Mouse (Mus musculus): Measurements from ENCODE around the gene Cnnm4. TPM values are rescaled to one million over a fixed set of nuclear protein-coding genes. Genes with fewer than 3 reads are reported as not detected.

The Cnnm4 gene
- total RNA-seq (2015): 10.0 and 12.1 TPM in 2 replicates
- total RNA-seq (2017): 7.0 and 8.4 TPM in 2 replicates

DNA sequence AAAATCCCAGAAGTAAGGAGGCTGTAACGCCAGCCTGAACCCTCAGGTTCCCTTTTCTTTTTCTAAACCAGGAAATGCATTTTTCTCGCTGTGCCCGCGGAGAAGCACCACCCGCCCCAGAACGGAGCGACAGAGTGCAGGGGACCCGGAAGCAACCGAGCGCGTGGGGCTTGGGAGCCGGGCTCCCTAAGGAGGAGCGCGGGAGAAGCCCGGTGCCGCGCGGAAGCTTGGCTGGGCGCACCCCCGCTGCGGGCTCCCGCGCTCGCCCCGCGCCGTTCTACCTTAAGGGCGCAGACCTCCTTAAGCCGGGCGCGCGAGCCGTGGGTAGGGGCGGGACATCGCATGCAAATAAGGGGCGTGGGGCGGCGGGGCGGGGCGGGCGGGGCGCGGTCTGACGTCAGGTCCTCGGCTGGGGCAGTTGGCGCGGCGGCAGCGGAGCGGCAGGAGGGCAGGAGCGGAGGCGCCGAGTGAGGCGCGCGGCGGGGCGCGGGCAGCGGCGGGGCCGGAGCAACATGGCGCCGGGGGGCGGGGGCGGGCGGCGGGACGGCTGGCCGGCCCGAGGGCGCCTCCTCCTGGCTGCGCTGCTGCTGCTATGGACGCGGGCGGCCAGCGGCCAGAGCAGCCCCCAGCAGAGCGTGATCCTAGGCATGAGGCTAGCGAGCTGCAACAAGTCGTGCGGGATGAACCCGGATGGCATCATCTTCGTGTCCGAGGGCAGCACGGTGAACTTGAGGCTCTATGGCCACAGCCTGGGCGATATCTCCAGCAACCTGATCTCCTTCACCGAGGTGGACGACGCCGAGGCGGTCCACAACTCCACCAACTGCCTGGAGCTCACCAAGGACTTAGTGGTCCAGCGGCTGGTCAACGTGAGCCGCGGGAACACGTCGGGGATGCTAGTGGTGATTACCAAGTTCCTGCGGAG, at the start of gene Cnnm4:
Gene Cnnm4, plus strand, starts transcription at position 440 of the 925 bp plus-strand sequence.
- ATAC-seq (replicated peaks; ENCODE audit: poor library complexity): peak; percentile 69

DNA sequence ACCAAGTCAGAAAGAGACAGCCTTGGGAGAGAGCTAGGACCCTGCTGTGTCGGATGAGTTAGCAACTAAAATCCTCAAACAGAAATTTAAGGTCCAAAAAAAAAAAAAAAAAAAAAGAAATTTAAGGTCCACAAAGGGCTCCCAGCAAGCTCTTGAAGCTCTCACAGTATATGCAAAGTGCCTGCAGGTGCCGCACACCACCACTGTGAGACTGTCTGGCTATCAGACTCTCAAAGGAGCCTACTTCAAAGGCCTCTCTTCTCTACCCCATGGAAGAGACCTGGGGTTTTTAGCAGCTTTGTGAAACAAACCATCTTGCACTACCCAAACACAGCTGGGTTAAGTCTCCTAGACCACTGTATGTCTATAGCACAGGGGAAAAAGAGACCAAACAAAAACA, 41.9 kb upstream of the Cnnm4 start:
- no peak for ATAC-seq (replicated peaks; ENCODE audit: poor library complexity)

- no peak for ATAC-seq (replicated peaks; ENCODE audit: poor library complexity)
Measured at GRCm38 (mm10) chr1:36432999-36433398, 38.4 kb upstream of the Cnnm4 start.

DNA sequence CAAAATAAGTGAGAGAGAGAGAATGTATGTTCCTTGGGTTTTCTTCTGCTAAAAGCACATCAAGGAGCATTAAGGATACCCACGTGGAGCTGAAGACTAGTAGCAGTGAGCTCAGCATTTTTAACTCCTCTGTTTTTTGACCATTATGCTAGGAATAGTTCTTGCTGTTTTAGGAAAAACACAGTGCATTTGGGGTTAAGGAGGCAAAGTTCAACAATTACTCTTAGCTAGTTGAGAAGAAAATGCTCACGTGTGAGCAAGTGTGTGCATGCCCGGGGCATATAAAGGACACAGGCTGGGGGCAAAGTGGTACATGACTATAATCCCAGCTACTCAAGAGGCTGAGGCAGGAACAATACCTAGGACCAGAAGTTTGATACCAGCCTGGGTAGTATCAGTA, 37.8 kb upstream of the Cnnm4 start:
- ATAC-seq (replicated peaks; ENCODE audit: poor library complexity): no peak

DNA sequence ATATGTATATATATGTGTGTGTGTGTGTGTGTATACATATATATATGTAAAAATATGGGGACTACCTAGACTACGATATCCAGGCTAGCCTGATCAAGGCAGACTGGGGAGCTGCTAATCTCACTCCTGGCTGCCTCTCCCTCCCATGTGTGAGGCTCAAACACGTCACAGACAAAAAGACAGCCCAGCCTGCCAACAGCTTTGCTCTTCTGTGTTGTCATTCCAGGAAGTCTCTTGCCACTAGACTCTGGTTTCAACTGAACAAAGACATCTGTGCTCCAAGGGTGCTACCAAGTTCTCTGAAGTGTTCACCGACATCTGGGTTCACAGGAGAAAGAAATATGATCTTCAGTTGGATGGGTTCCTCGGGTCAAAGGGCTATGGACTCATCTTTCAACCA, 36.3 kb upstream of the Cnnm4 start:
- no peak for ATAC-seq (replicated peaks; ENCODE audit: poor library complexity)

GRCm38 (mm10) chr1:36436515-36436914, 34.9 kb upstream of the Cnnm4 start:
- no peak for ATAC-seq (replicated peaks; ENCODE audit: poor library complexity)

- ATAC-seq (replicated peaks; ENCODE audit: poor library complexity): no peak
Measured at GRCm38 (mm10) chr1:36437223-36437622, 34.2 kb upstream of the Cnnm4 start.

- no peak for ATAC-seq (replicated peaks; ENCODE audit: poor library complexity)
Measured at GRCm38 (mm10) chr1:36441101-36441500, 30.3 kb upstream of the Cnnm4 start.

- peak; percentile 100 for ATAC-seq (replicated peaks; ENCODE audit: poor library complexity)
Measured at GRCm38 (mm10) chr1:36444471-36445464, 26.7 kb upstream of the Cnnm4 start, which contains the start of gene Lman2l. Gene Lman2l (minus strand): TSS chr1:36445271.

- no peak for ATAC-seq (replicated peaks; ENCODE audit: poor library complexity)
Measured at GRCm38 (mm10) chr1:36445508-36445907, 25.9 kb upstream of the Cnnm4 start.

DNA sequence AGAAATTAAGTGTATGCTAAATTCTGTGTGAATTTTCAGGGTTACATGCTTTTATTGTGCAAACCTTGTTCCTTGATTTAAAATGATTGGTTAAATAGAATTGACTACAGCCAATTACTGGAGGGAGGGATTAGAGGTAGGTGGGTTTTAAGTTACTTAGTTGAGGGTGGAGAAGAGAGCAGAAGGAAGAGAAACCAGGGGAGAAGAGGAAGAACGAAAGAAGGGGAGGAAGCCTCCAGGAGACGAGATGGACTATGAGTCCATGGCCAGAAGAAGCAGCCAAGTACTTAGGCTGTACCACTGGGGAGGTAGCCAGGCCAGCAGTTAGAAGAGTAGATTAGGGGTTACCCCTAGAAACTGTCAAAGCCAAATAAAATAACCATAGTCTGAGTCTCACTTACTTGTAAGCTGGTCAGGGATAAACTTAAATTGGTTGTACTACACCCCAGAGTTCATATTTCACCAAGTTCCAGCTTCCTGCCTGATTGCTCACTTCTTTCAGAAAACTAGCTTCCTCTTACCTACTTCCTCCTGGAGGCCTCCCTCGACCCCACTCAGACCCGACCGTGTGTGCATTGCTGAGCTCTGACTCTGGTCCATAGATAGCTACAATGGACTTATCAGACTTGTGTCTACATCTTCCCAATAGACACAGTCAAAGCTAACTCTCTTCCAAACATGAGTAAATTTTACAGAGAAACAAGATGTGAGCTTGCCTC, 25.2 kb upstream of the Cnnm4 start:
- ATAC-seq (replicated peaks; ENCODE audit: poor library complexity): peak; percentile 50

- no peak for ATAC-seq (replicated peaks; ENCODE audit: poor library complexity)
Measured at GRCm38 (mm10) chr1:36446841-36447240, 24.6 kb upstream of the Cnnm4 start.

DNA sequence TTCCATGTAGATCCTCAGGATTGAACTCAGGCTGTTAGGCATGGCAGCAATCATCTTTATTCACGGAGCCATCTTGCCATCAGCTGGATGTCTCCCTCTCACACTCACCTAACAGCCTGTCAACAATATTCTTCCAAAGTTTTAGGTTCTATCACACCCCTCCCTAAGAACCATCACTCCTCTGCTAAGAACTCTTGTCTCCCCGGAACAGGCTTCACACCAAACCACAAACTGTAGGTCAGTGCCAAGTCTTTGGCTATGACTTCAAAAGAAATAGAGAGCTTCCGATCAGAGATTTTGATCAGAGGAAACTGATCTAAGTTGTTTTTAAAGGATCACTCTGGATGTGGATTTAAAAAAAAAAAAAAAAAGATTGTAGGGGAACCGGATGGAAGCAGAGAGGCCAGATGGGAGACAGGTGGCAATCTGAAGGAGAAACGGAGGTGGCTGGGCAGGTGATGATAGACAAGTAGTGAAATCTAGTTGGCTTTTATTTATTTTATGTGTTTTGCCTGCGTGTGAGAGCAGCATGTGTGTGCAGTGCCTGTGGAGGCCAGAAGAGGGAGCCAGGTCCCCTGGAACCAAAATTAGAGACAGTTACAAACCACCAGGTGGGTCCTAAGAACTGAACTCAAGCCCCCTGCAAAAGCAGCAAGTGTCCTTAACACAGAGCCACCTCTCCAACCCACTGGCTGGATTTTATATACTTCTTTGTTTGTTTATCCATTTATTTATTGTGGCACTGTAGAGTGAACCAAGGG, 17.2 kb upstream of the Cnnm4 start:
- peak; percentile 37; the same call in 1 of the 2 replicates for ATAC-seq (replicated peaks; ENCODE audit: poor library complexity)

- no peak for ATAC-seq (replicated peaks; ENCODE audit: poor library complexity)
Measured at GRCm38 (mm10) chr1:36457388-36458014, 13.9 kb upstream of the Cnnm4 start.

DNA sequence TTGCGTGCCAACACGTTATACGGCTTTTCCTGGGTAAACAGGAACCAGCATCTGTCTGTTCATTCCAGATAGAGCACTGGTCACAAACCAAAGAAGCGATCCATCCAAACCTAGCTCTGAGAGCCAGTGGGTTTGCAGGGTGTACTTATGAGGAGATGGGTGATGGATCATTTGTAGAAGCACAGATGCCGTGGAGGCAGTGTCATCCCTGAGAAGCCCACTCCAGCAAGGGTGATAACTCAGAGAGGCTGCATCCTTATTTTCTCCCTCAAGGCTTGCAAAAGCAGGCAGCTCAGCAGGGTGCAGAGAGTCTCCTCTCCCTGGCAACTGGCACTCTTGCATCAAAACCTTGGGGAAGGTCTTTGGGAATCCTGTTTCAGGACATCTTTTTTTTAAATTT, 13.3 kb upstream of the Cnnm4 start:
- ATAC-seq (replicated peaks; ENCODE audit: poor library complexity): no peak; the same call in 1 of the 2 replicates

DNA sequence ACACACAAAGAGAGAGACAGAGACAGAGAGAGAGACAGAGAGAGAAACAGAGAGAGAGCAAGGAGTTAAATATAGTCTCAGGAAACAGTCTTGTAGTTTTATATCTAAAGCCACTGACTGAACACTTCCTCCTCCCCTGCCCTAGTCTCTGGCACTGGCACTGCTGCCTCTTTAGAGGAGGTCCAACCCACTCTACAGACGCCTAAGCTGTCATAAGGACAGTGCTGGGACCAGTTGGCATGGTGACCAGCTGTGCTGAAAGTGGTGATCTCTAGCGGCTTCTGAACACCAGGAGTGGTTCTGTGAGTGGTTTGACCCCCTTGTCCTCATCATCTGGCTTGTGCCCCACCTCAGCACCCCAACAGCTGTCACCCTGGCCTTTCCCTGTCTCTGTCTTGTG, 9.6 kb upstream of the Cnnm4 start:
- ATAC-seq (replicated peaks; ENCODE audit: poor library complexity): peak; percentile 84

GRCm38 (mm10) chr1:36465641-36466160, 5.7 kb upstream of the Cnnm4 start:
- no peak for ATAC-seq (replicated peaks; ENCODE audit: poor library complexity)

DNA sequence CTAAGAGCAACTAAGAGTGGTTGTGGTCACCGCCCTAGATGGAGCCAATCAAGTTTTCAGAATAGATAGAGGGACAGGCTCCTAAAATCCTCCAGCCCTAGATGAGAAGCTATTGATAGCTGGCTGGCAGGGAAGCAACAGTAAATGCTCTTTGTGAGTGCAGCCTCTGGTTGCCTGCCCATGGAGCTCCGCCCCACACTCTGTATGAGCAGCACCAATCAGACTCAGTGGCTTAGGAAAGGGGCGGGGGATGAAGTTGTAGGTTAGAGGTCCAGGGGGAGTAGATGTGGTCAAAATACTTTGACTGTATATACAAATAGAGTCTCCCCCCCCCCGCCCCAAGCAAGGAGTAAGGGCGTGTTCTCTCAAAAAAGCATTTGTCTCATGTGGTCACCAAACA, 4.0 kb upstream of the Cnnm4 start:
- 0 out of 2 replicates have a peak, but pooled peaks have one; percentile 12 for ATAC-seq (replicated peaks; ENCODE audit: poor library complexity)

DNA sequence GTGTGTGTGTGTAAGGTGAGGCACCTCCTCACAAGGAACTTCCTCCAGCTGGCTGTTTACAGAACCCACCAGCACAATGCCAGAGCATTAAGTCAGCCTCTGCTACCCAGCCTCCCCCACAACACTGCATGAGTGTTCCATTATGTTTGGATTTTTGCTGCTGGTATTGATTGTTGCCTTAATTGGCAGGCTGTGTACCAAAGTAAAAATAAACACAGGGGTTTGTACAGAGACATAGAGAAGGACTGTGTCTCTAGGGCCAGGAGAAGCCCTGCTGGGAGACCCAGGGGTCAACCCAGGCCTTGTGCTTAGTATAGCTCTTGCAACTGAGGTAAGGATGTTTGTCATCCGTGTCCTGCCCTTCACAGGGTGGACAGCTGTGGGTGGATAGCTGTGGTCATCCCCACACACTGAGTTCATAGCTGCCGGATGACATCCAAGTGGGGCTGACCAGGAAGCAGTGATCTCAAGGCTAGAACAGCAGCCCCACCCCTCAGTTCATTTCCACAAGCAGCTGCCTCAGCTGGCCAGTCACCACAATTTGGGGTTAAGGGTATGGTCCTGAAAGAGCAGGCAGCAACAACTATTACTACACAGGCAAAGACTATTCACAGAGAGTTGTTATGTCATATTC, 1.5 kb upstream of the Cnnm4 start:
- ATAC-seq (replicated peaks; ENCODE audit: poor library complexity): no peak
